Mouse (Mus musculus) lung, postnatal 25 days (tissue): ENCODE measurements around the gene Tex2.
A peak's percentile ranks its signal among the peaks of the same experiment; 100 is the strongest.

Source experiments
- DNase-seq: peaks from one replicate; pipeline ENCODE4 v3.0.0; 2022; ENCODE audit warnings: low spot score

Gene Tex2

DNA sequence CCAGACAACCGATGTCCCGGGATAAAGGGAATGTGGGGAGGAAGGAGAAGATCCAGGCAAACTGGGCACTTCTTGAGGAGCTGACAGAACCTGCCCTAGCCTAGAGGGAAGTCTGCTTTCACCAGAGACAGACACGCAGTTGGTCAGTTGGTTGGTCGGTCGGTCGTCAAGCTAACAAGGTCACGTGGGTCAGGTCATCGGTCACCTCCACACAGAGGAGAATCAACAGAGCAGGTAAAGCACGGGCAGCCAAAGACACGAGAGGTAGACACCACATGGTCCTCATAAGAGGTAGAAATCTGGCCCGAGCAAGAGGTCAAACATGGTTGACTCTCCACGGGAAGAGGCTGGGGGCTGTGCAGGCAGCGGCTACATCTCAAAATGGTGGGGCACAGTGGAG lies 70.2 kb downstream of the Tex2 start:
- no peak for DNase-seq

DNA sequence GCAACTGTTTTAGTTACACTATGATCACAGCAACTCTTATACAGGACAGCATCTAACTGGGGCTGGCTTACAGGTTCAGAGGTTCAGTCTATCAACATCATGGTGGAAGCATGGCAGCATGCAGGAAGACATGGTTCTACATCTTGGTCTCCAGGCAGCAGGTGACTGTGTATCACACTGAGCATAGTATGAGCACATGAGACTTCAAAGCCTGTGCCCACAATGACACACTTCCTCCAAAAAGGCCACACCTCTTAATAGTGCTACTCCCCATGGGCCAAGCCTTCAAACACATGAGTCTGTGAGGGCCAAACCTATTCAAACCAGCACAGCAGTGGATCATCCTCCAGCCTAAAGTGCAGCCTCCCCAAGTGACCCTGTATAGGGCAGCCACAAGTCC lies 70.8 kb downstream of the Tex2 start:
- peak; percentile 16 for DNase-seq

GRCm38 (mm10) chr11:106540506-106541268 lies 72.5 kb downstream of the Tex2 start:
- DNase-seq, result no peak

DNA sequence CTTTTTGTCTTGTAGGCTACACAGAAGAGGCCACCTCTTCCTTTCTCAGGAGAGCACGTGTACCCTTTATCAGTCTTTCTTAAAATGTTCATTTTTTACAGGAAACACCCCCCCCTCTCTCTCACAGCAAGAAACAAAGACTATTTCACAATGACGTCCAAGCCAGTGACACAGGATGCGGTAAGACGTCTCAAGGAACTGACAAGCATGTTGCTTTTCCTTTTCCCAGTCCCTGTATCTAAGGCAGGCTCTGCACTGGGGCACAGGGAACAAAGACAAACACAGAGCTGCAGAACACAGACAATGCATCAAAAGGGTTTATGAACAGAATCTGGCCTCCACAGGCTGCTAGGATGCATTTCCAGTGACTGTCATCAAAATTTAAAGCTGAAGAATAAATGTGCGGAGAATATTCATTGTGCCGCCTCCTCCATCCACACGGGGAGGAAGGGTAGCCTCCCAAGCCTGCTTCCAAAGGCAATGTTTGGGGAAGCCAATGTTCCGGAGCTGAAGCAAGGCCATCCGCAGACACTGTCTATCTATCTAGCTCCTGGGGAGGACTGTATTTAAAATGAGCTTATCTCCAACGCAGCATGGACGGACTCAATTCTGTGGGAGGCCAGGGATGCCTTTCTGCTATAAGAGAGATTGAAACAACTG lies 76.8 kb downstream of the Tex2 start:
- DNase-seq, result peak; percentile 18

DNA sequence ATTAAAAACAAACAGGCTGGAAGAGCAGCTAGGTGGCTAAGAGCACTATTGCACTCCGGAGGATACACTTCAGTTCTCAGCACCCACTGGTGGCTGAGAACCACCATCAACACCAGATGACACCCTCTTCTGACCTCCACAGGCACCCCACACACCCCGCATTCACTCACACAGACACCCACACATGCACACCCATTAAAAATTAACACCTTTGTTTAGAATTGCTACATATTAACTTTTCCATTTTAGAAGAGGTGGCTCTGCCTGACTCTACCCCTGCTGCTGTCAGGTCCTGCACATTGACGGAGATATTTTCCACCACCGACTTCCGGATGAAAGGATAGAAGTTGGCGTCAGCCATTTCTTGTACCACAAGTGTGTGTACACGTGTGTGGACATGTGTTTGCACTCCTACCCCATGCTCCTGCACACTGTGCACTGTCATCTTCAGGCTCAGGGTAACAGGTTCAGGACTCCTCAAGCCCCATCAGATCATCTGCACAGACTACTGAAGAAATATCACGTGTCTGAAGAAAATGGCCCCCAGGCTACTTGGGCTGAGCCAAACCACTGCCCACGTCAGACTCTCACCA lies 77.5 kb downstream of the Tex2 start:
- no peak for DNase-seq

DNA sequence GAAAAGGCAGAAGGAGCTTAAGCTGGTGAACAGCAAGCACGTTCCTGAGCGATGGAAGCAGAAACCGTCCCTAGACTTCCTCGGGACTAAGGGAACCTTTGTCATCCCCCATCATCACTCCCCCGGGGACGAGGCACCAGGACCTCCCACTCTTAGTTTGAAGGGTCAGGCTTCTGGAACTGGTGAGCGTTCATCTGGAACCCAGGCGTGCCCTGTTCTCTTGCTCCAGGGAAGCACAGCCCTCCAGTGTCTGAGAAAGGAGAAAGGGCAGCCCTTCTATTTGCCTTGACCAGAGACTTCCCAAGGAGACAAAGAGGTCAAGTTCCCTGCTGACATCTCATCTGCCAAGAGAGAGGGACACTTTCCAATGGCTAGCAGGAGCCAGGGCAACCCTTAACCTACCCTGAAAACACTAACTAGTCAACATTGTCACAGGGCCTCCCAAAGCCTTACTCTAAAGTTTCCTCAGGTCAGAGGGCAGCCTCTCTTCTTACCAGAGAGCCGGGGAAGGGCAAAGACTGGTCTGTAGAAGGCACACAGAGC lies 80.9 kb downstream of the Tex2 start:
- no peak for DNase-seq

GRCm38 (mm10) chr11:106529786-106530185 lies 83.4 kb downstream of the Tex2 start:
- no peak for DNase-seq

- DNase-seq, result no peak
These were observed 84.1 kb downstream of the Tex2 start for GRCm38 (mm10) chr11:106529113-106529512.

DNA sequence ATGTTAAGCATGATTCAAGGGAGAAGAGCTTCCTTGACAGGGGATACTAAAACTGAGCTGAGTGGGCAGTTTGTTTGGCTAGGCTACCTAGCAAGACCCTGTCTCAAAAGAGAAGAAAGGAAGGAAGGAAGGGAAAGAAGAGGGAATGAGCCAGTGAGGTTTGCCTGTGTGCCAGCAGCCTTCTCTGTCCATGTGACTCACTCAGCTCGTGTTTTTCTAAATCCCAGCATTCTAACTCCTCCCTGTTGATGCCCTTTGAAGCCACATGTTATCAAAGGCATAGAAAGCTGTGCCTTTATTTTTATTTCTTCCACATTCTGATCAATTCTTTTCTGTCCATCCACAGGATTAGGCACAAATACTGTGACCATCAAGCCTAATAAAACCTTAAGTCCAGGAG lies 85.3 kb downstream of the Tex2 start:
- DNase-seq, result no peak

DNA sequence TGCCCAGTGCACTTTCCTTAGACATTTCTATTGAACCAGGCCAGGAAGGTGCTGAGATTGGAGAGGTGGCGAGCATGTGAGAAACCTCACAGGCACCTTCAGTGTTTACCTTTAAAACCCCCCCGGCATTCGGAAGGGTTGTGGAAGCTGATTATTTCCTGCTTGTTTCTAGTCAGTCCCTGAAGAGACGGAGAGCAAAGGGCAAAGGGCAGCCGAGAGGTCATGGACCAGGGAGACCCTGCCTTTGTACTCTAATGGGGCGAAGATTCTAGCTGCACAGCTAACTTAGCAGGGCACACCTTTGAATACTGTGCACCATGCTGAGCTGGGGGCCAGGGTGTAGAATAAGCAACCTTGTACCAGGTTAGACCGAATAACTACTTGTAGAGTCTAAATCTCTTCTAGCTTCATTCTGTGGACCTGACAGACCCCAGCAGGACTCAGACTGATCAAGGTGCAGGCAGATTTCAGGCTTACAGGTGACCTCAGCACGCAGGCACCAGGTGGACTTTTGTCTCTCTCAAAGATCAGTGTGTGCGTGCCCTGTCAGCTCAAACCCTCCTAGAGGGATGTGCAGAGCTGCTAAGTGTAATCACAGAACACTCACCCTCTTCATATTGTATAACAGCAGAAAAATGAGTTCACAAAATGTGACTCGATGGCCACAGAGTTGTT lies 85.9 kb downstream of the Tex2 start:
- no peak for DNase-seq

DNA sequence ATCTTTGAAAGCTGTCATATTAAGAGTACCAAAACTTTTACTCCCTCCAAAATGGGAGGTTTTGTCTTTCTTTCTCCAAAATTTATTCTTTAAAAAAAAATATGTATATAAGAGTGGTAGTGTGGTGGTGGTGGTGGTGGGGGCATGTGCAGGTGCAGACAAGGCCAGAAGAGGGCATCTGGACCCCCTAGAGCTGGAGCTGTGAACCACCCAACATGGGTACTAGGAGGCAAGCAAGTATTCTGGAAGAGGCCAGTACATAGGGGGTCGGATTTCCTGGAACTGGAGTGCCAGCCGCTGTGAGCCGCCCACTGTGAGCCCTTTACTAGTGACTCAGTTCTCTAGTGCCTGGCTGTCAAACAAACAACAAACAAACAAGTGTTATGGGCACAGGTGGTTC lies 90.7 kb downstream of the Tex2 start:
- no peak for DNase-seq

DNA sequence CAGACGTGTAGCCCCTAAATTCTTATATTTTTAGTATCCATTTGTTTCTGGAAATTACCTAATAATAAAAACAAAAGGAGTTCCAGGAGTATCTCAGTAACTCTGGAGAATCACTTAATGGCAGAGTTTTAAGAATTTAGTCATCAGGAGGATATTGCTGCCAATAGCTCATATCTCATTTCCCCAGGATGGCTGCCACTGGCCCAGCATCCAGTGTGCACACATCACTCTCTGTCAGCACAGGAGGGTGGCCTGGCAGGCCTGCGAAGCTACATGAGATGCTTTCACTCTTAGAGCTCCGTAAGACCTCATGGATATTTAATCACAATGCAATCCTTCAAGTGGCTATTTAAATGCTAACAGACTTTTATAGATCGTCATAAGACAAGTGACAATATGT lies 91.6 kb downstream of the Tex2 start:
- DNase-seq, result no peak

DNA sequence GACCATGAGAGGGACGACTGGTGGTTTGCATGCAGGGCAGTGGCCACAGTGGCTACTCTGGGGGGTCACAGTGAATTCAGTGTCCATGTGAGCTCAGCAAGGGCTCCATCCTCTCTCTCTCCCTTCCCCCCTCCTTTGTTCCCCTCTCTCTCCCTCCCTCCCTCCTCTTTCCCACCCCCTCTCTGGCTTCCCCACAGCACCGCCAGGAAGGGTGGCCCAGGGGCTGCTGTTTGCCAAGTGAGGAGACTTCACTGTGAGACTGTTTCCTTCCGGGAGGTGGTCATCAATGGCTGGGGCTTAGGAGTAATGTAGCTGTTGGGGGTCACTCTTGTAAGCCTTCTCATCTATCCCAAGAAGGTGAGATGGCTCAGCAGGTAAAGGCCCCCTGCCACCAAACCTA lies 92.8 kb downstream of the Tex2 start:
- no peak for DNase-seq

DNA sequence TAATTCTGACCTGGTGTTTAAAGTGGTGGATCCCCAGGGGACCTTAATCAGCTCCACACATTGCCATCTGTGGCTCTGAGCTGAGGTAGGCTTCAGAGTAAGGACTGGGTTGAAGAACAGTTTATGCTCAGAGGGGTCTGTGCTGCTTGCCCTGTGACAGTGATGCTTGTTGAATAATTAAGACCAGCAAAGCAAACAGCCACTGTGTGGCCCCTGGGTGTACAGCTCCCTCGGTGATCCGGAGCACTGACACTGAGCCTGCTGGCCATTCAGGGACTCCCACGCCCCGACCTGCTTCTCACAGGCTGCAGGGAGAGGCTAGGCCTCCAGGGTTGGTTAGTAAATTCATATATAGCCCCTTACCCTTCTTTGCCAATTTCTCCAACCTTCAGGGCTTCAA lies 93.7 kb downstream of the Tex2 start:
- no peak for DNase-seq

- DNase-seq, result no peak
These were observed 94.8 kb downstream of the Tex2 start for GRCm38 (mm10) chr11:106518391-106518790.

DNA sequence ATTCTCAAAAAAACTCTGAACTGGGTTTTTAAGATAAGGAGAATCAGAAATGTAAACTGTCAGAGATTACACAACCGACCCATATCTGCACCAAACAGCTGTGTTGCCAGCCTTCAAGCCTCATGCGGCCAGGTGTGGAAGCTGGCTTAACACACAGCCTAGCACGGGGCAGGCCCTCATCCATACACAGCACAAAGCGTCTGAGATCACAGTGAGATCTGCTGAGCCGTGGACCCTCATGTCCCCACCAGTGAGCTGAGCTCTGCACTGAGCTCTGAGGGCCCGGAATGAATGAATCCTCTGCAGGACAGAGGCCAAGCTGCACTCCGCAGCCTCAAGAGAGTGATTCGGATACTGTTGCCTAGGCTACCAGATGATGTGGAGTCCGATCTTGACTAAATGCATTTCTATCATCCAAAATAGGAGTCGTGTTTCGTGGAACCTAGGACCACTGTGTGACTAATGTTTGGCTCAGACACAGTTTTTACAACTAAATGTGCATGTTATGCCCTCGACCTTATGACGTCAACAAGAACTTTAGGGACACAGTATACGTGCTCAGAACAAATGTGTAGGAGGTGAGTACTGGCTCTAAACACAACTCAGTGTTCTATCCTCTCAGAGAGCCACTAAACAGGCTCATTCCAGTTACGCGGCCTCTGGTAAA lies 98.0 kb downstream of the Tex2 start:
- no peak for DNase-seq

DNA sequence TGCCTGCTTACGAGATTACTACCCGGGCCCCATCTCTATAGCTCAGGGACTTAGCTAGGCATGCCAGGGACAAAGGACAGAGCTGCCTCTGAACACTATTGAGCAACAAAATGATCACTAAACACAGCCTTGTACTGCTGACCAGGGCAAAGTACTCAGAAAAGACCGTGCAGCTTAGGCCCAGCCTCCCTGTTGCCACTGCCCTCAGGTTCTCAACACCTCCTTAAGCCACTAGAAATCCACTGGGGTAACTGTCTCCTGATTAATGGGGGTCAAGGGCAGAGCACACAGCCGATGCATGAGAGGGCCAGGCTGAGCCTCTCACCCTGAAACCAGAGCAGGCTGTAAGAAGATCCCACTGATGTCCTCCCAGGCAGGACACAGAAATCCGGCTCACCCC lies 98.8 kb downstream of the Tex2 start:
- no peak for DNase-seq

DNA sequence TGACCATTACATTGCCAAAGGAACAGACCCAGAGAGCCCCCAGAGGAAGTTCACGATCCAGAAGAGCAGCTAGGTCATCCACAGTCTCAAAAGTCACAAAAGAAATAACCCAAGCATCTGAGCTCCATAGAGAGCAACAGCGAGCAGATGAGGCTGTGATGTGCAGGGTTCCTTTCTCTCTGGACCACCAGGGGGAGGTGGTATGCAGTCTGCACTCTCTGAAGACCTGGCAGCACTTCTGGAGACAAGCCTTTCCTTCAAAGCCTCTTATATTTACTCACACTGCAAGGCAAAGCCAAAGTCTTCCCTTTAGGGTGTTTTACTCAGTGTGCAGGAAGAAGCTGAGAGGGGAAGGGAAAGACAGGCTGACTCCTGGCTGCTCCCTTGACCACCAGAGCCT lies 100.1 kb downstream of the Tex2 start:
- DNase-seq, result peak; percentile 61

DNA sequence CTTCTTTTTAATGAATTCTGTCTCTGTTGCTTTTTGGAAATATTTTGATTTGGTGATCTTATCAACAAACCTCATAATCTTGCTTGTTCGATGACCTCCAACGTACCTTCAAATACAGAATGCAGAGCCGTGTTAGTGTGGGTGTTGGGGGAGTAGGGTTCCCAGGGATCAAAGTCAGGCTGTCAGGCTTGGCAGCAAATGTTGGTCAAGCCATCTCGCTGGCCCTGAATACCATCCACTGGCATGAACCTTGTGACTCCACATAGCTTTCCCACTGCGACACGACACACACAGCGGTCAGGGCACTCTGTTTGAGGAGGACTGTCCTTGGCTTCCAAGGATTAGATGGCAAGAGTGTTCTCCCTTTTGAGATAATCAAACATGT lies 101.2 kb downstream of the Tex2 start:
- DNase-seq, result no peak

GRCm38 (mm10) chr11:106511236-106512005 lies 101.8 kb downstream of the Tex2 start:
- no peak for DNase-seq

DNA sequence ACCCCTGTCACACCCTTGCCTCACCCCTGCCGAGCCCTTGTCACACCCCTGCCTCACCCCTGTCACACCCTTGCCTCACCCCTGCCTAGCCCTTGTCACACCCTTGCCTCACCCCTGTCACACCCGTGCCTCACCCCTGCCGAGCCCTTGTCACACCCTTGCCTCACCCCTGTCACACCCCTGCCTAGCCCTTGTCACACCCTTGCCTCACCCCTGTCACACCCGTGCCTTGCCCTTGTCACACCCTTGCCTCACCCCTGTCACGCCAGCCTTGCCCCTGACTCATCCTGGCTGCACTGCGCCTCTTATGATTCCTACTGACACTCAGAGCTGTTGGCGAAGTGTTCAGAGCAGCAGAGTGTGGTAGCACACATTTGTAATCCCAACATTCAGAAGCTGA lies 105.6 kb downstream of the Tex2 start:
- no peak for DNase-seq
